Mouse (Mus musculus): ENCODE data around the gene Eftud2.

DNA sequence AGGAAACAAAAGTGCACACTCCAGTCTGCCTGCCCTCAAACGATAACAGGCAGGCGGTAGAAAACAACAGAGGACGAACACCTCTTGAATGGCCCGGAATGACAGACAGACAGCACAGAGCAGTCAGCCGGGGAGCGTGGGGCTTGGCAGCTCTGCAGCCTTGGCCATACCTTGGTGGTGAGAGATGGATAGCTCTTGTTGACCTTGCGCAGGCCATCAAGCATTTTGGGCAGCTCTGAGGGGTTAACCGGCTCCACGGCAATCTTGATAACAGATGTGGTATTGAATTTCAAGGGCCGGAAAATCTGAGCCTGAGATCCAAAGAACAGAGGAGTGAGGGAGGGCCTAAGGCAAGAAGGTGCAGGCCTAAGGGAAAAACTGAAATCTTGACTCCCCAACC is 34.9 kb downstream of the Eftud2 start:
- TF ChIP-seq POLR2A (IDR thresholded peaks at IDR 0.05; ENCODE audit: low read depth, low read length) (no peak), CTCF (conservative IDR thresholded peaks at IDR 0.05; ENCODE audit: insufficient read depth, insufficient read length, low read depth, low read length) (no peak)
